Mouse (Mus musculus): ENCODE results near the gene Prrx2. TPM values are rescaled to one million over a fixed set of nuclear protein-coding genes. Genes with fewer than 3 reads are reported as not detected.
"Not testable (repeated sequence)": the region's sequence is repeated elsewhere in the genome, so short reads cannot be mapped to it uniquely, and the experiment has no call there.

The Prrx2 gene
- polyA plus RNA-seq, 1 experiment from 2014 or later, result 2.3 TPM

DNA sequence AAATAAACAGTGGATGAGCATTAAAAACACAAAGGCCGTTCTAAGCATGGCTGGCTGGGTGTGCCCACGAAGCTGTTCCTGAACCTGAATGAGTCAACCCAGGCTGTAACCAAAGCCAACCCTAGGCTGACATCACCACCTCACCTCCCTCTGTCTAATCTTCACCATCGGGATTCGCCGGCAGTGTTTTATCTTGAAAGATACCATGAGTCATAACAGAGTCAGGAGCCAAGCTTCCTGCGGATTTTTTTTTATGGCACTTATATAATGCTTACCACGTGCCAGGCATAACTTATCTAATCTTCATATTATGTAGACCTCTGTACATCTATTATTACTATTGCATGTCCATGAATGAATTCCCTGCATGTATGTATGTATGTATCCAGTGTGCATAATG is 85.4 kb downstream of the Prrx2 start:
- H3K4me1 ChIP-seq (ENCODE audit: control insufficient read depth, insufficient read depth, low read depth, low read length), result no peaks in the 10 kb centered on the region
- WGBS, result 82% methylated on average over 7 of the region's 7 CpGs
- H3K27ac ChIP-seq (ENCODE audit: low read depth, low read length), result no peak overlapping the region
- ATAC-seq, result no peak
- no peak overlapping the region for H3K4me3 ChIP-seq (ENCODE audit: low read length)
- H3K36me3 ChIP-seq (ENCODE audit: control insufficient read depth, insufficient read depth, low read length), result no peaks in the 10 kb centered on the region
- H3K9ac ChIP-seq (ENCODE audit: low read depth, low read length), result no peak overlapping the region
- H3K27me3 ChIP-seq (replicated peaks; ENCODE audit: control insufficient read depth, insufficient read depth, low read length), result no peaks in the 10 kb centered on the region
- H3K4me2 ChIP-seq (ENCODE audit: low read length), result no peak overlapping the region
- H3K9me3 ChIP-seq (ENCODE audit: control insufficient read depth, low read length), result no peaks in the 10 kb centered on the region

GRCm38 (mm10) chr2:30923099-30923498 is 88.3 kb downstream of the Prrx2 start:
- WGBS, result 71% methylated on average over 3 of the region's 3 CpGs
- Histone ChIP-seq H3K4me3 (ENCODE audit: low read length) (no peak overlapping the region), H3K36me3 (ENCODE audit: control insufficient read depth, insufficient read depth, low read length) (no peaks in the 10 kb centered on the region), H3K9me3 (ENCODE audit: control insufficient read depth, low read length) (no peaks in the 10 kb centered on the region), H3K4me2 (ENCODE audit: low read length) (no peak overlapping the region), H3K27me3 (replicated peaks; ENCODE audit: control insufficient read depth, insufficient read depth, low read length) (no peaks in the 10 kb centered on the region), H3K4me1 (ENCODE audit: control insufficient read depth, insufficient read depth, low read depth, low read length) (no peaks in the 10 kb centered on the region), H3K9ac (ENCODE audit: low read depth, low read length) (no peak overlapping the region), H3K27ac (ENCODE audit: low read depth, low read length) (no peak overlapping the region)
- no peak for ATAC-seq

- Histone ChIP-seq H3K4me3 (ENCODE audit: low read length) (no peak overlapping the region), H3K27me3 (replicated peaks; ENCODE audit: control insufficient read depth, insufficient read depth, low read length) (no peaks in the 10 kb centered on the region), H3K4me2 (ENCODE audit: low read length) (no peak overlapping the region), H3K4me1 (ENCODE audit: control insufficient read depth, insufficient read depth, low read depth, low read length) (peaks cover 4% of the 10 kb centered on the region), H3K27ac (ENCODE audit: low read depth, low read length) (no peak overlapping the region), H3K9ac (ENCODE audit: low read depth, low read length) (no peak overlapping the region), H3K9me3 (ENCODE audit: control insufficient read depth, low read length) (no peaks in the 10 kb centered on the region), H3K36me3 (ENCODE audit: control insufficient read depth, insufficient read depth, low read length) (no peaks in the 10 kb centered on the region)
- ATAC-seq, result no peak
- 84% methylated on average over 4 of the region's 4 CpGs for WGBS
Measured at GRCm38 (mm10) chr2:30925181-30925580, 90.4 kb downstream of the Prrx2 start.

DNA sequence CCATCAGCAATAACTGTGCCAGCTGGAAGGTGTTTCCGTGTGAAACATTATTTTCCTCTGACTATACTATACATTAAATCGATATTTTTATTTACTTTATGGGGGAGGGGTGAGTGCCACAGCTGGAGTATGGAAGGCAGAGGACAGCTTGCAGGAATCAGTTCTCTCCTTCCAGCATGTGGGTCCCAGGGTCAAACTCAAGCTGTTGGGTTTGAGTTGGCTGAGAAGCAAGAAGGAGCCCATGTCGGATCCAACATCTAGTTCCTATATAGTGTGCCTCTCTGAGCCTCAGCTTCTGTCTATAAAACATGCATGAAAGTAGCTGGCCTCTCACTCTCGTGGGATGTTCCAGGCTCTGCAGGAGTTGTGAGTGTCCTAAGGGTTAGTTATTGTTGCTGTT is 91.6 kb downstream of the Prrx2 start:
- Histone ChIP-seq H3K9ac (ENCODE audit: low read depth, low read length) (no peak overlapping the region), H3K27me3 (replicated peaks; ENCODE audit: control insufficient read depth, insufficient read depth, low read length) (no peaks in the 10 kb centered on the region), H3K4me1 (ENCODE audit: control insufficient read depth, insufficient read depth, low read depth, low read length) (peaks cover 4% of the 10 kb centered on the region), H3K36me3 (ENCODE audit: control insufficient read depth, insufficient read depth, low read length) (no peaks in the 10 kb centered on the region), H3K27ac (ENCODE audit: low read depth, low read length) (no peak overlapping the region; the same call in 1 of the 2 replicates), H3K4me3 (ENCODE audit: low read length) (no peak overlapping the region), H3K4me2 (ENCODE audit: low read length) (no peak overlapping the region), H3K9me3 (ENCODE audit: control insufficient read depth, low read length) (no peaks in the 10 kb centered on the region)
- WGBS, result 79% methylated on average over 4 of the region's 4 CpGs
- ATAC-seq, result no peak

- Histone ChIP-seq H3K27me3 (replicated peaks; ENCODE audit: control insufficient read depth, insufficient read depth, low read length) (no peaks in the 10 kb centered on the region), H3K36me3 (ENCODE audit: control insufficient read depth, insufficient read depth, low read length) (no peaks in the 10 kb centered on the region), H3K9ac (ENCODE audit: low read depth, low read length) (no peak overlapping the region; the same call in 1 of the 2 replicates), H3K9me3 (ENCODE audit: control insufficient read depth, low read length) (no peaks in the 10 kb centered on the region), H3K27ac (ENCODE audit: low read depth, low read length) (peak overlapping the region; percentile 61), H3K4me3 (ENCODE audit: low read length) (no peak overlapping the region), H3K4me2 (ENCODE audit: low read length) (no peak overlapping the region), H3K4me1 (ENCODE audit: control insufficient read depth, insufficient read depth, low read depth, low read length) (peaks cover 4% of the 10 kb centered on the region)
- no peak for ATAC-seq
- 63% methylated on average over 9 of the region's 9 CpGs for WGBS
Measured at GRCm38 (mm10) chr2:30927151-30927781, 92.5 kb downstream of the Prrx2 start.

DNA sequence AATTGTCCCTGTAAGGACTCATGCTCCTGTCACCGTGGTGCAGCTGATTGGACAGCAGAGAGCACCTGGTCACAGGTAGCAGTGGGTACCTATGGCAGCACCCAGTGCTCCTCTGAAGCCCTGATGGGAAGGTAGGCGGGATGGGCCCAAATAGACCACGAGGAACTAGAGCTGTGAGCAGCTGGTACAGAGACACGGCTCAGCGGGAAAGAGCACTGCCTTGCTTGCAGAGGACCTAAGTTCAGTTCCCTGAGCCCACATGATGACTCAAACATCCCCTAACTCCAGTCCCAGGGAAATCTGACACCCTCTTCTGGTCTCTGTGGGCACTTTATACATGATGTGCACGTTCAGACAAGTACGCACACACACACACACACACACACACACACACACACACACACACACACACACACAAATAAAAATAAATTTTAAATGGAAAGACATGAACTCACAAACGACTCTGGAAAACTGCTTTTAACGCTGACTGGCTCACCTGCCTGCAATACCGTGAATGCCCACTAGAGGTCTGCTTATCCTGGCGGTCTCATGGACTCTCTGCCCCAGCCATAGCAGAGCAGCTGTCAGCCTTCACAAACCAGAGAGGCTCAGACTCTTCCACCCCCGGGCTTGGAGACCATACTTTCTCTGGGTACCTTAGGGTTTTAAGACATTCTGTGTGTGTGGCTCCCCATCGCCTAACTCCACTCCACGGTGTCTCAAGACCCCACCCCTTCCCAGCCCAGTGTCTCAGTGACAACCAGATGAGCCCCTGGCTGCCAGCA is 93.3 kb downstream of the Prrx2 start:
- H3K9me3 ChIP-seq (ENCODE audit: control insufficient read depth, low read length), result no peaks in the 10 kb centered on the region
- no peak overlapping the region for H3K4me3 ChIP-seq (ENCODE audit: low read length)
- no peaks in the 10 kb centered on the region for H3K36me3 ChIP-seq (ENCODE audit: control insufficient read depth, insufficient read depth, low read length)
- peak overlapping the region; percentile 13; the same call in 1 of the 2 replicates for H3K4me2 ChIP-seq (ENCODE audit: low read length)
- no peaks in the 10 kb centered on the region for H3K27me3 ChIP-seq (replicated peaks; ENCODE audit: control insufficient read depth, insufficient read depth, low read length)
- peak; percentile 63 for ATAC-seq
- peak overlapping the region; percentile 36 for H3K27ac ChIP-seq (ENCODE audit: low read depth, low read length)
- WGBS, result 25% methylated on average over 14 of the region's 14 CpGs
- peaks cover 4% of the 10 kb centered on the region for H3K4me1 ChIP-seq (ENCODE audit: control insufficient read depth, insufficient read depth, low read depth, low read length)
- H3K9ac ChIP-seq (ENCODE audit: low read depth, low read length), result no peak overlapping the region

DNA sequence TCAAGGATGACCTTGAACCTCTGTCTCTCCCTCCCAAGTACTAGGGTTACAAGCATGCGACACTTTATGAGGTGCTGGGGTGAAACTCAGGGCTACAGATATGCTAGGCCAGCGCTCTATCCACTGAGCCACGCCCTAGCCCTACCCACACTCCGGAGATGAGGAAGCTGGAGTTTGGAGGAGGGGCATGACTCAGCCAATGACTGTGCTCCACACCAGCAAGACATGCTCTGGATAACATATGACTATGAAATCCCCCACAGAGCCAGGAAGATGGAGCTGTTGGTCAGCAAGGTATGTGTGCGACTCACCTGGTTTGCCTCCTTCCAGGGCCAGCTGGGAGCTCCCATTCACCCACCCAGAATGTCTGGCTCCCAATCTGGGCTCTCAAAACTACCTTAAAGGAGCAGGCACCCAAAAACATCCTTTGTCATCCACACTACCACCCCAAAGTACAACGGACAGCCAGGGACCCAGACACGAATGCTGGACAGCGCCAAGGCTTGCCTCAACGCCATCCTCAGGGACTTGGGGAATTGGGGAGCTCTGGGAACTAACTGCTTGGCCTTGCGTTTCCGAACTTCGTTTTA is 94.2 kb downstream of the Prrx2 start:
- peak overlapping the region; percentile 59 for H3K4me2 ChIP-seq (ENCODE audit: low read length)
- peak overlapping the region; percentile 55; the same call in 1 of the 2 replicates for H3K27ac ChIP-seq (ENCODE audit: low read depth, low read length)
- H3K4me3 ChIP-seq (ENCODE audit: low read length), result peak overlapping the region; percentile 39
- WGBS, result 32% methylated on average over 12 of the region's 12 CpGs
- peak; percentile 49 for ATAC-seq
- H3K4me1 ChIP-seq (ENCODE audit: control insufficient read depth, insufficient read depth, low read depth, low read length), result peaks cover 4% of the 10 kb centered on the region
- no peaks in the 10 kb centered on the region for H3K9me3 ChIP-seq (ENCODE audit: control insufficient read depth, low read length)
- H3K36me3 ChIP-seq (ENCODE audit: control insufficient read depth, insufficient read depth, low read length), result no peaks in the 10 kb centered on the region
- H3K27me3 ChIP-seq (replicated peaks; ENCODE audit: control insufficient read depth, insufficient read depth, low read length), result no peaks in the 10 kb centered on the region
- H3K9ac ChIP-seq (ENCODE audit: low read depth, low read length), result peak overlapping the region; percentile 39; the same call in 1 of the 2 replicates

DNA sequence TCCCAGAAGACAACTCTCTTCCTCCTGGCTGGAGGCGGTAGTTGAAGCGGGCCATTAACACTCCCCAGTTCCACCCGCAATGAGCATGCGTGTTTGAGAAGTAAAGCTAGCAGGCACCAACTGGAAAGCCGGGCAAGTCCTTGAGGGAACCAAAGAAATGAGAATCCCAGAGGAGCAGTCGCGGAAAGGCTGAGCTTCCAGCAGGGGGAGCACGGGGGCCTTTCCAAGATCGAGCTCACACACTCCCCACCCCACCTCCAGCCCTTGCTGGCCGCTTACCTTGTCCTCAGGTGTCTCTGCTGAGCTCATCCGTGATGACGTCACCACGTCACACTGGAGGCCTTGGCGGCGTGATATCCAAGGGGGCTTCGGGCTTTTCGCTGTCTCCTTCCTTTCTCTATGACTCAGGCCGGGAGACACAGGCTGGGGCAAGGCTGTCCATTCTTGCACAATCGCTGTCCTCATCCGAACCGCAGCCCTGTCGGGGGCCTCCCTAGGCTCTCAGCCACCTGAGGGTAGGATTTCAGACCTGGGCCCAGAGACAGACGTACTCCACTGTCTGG is 94.8 kb downstream of the Prrx2 start, which contains the start of gene Ptges:
Gene Ptges (minus strand): TSS at position 381 of the 563 bp plus-strand sequence.
- Histone ChIP-seq H3K27me3 (replicated peaks; ENCODE audit: control insufficient read depth, insufficient read depth, low read length) (no peaks in the 10 kb centered on the region), H3K4me2 (ENCODE audit: low read length) (peak within 1 kb of the TSS; percentile 59), H3K9ac (ENCODE audit: low read depth, low read length) (peak within 1 kb of the TSS; percentile 66), H3K27ac (ENCODE audit: low read depth, low read length) (peak within 1 kb of the TSS; percentile 55; the same call in 1 of the 2 replicates), H3K9me3 (ENCODE audit: control insufficient read depth, low read length) (no peaks in the 10 kb centered on the region), H3K4me1 (ENCODE audit: control insufficient read depth, insufficient read depth, low read depth, low read length) (peaks cover 4% of the 10 kb centered on the region), H3K36me3 (ENCODE audit: control insufficient read depth, insufficient read depth, low read length) (no peaks in the 10 kb centered on the region), H3K4me3 (ENCODE audit: low read length) (peak within 1 kb of the TSS; percentile 39)
- 2% methylated on average over 23 of the region's 23 CpGs for WGBS
- ATAC-seq, result peak; percentile 81

DNA sequence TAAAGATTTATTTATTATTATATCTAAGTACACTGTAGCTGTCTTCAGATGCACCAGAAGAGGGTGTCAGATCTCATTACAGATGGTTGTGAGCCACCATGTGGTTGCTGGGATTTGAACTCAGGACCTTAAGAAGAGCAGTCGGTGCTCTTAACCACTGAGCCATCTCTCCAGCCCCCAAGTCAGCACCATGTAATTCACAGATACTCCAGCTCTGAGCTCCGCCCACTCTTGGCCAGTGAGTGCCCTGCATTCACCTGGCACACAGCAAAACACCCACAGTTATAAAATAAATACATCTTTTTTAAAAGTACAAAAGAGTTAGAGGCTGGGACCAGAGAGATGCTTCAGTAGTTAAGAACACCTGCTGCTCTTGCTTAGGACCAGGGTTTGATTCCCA is 96.1 kb downstream of the Prrx2 start:
- H3K9me3 ChIP-seq (ENCODE audit: control insufficient read depth, low read length); H3K27ac ChIP-seq (ENCODE audit: low read depth, low read length); H3K36me3 ChIP-seq (ENCODE audit: control insufficient read depth, insufficient read depth, low read length); H3K4me3 ChIP-seq (ENCODE audit: low read length); H3K4me1 ChIP-seq (ENCODE audit: control insufficient read depth, insufficient read depth, low read depth, low read length); H3K4me2 ChIP-seq (ENCODE audit: low read length); H3K9ac ChIP-seq (ENCODE audit: low read depth, low read length); H3K27me3 ChIP-seq (replicated peaks; ENCODE audit: control insufficient read depth, insufficient read depth, low read length); ATAC-seq: not testable (repeated sequence)
- WGBS, result 95% methylated on average over 2 of the region's 2 CpGs
